Mouse (Mus musculus) forebrain, embryonic 11.5 days (tissue): ENCODE results near the gene 1700125H20Rik. TPM values are rescaled to one million over a fixed set of nuclear protein-coding genes. Genes with fewer than 3 reads are reported as not detected.
"Not testable (repeated sequence)": the region's sequence is repeated elsewhere in the genome, so short reads cannot be mapped to it uniquely, and the experiment has no call there.

Source experiments
- ATAC-seq: fragments of 200-750 bp; cut with Nextera tagmentation; replicated peaks from 2 replicates; pipeline ENCODE4 v1.8.0; 2017; ENCODE audit warnings: moderate TSS enrichment; ENCODE audit not compliant: low FRiP score
- DNase-seq: peaks from one replicate; pipeline ENCODE4 v3.0.0-alpha.2; 2017; ENCODE audit warnings: low spot score
- H3K27ac ChIP-seq: fragments of 300-500 bp; sonication (generic); 2 replicates; pipeline ENCODE4 v1.5.1; 2014; ENCODE audit warnings: low read depth, low read length
- H3K27me3 ChIP-seq: fragments of 300-500 bp; sonication (generic); 2 replicates; pipeline ENCODE4 v1.6.1; 2014; ENCODE audit warnings: mild to moderate bottlenecking, low read length, mixed read lengths; ENCODE audit not compliant: control insufficient read depth, insufficient read depth
- H3K36me3 ChIP-seq: fragments of 300-500 bp; sonication (generic); 2 replicates; pipeline ENCODE4 v1.6.1; 2014; ENCODE audit warnings: mild to moderate bottlenecking, low read length, moderate library complexity, mixed read lengths; ENCODE audit not compliant: control insufficient read depth, insufficient read depth
- H3K4me1 ChIP-seq: fragments of 300-500 bp; sonication (generic); replicated peaks from 2 replicates; pipeline ENCODE4 v1.6.1; 2014; ENCODE audit warnings: low read length, mixed read lengths; ENCODE audit not compliant: control insufficient read depth, insufficient read depth
- H3K4me2 ChIP-seq: fragments of 300-500 bp; sonication (generic); 2 replicates; pipeline ENCODE4 v1.6.1; 2014; ENCODE audit warnings: low read depth, mild to moderate bottlenecking, low read length, moderate library complexity, mixed read lengths; ENCODE audit not compliant: severe bottlenecking
- H3K4me3 ChIP-seq: fragments of 300-500 bp; sonication (generic); 2 replicates; pipeline ENCODE4 v1.5.1; 2014; ENCODE audit warnings: low read depth, low read length
- H3K9ac ChIP-seq: fragments of 300-500 bp; sonication (generic); 2 replicates; pipeline ENCODE4 v1.6.1; 2014; ENCODE audit warnings: low read length
- H3K9me3 ChIP-seq: fragments of 300-500 bp; sonication (generic); 2 replicates; pipeline ENCODE4 v1.6.1; 2016; ENCODE audit warnings: low read length, mixed read lengths; ENCODE audit not compliant: control insufficient read depth
- WGBS: fragments of 180-500 bp; shearing (Covaris S2); extraction: QIAGEN DNeasy Blood & Tissue Kit; methylation state at CpG from one replicate; pipeline ENCODE4 v1.1.7; 2014; 5-methylcytosine and 5-hydroxymethylcytosine counted together
- polyA plus RNA-seq: library from polyadenylated mRNA; unstranded; fragments of >200 nt; fragmentation: Nextera tagmentation; extraction: Ambion mirVana; gene quantifications from 2 replicates; pipeline ENCODE4 v1.2.1, GENCODE M21; 2014

Gene 1700125H20Rik
- polyA plus RNA-seq, 1 experiment from 2014 or later: not detected

- H3K9ac ChIP-seq: peak within 1 kb of the TSS; percentile 82
- H3K36me3 ChIP-seq: no peaks in the 10 kb centered on the region
- DNase-seq (peak; percentile 99), ATAC-seq (peak; percentile 97)
- H3K9me3 ChIP-seq: no peaks in the 10 kb centered on the region
- WGBS: under 1% methylated on average over 72 of the region's 94 CpGs
- peak within 1 kb of the TSS; percentile 58 for H3K27ac ChIP-seq
- H3K4me2 ChIP-seq: peak within 1 kb of the TSS; percentile 74
- peak within 1 kb of the TSS; percentile 87 for H3K4me3 ChIP-seq
- no peaks in the 10 kb centered on the region for H3K4me1 ChIP-seq
- H3K27me3 ChIP-seq: no peaks in the 10 kb centered on the region
Measured at GRCm38 (mm10) chr11:85139581-85140540, 30.3 kb upstream of the 1700125H20Rik start, which contains the start of gene Usp32. Usp32 (minus strand) TSS chr11:85140161.

GRCm38 (mm10) chr11:85152256-85152930 lies 17.8 kb upstream of the 1700125H20Rik start:
- Histone ChIP-seq H3K27me3 (no peaks in the 10 kb centered on the region), H3K27ac (no peak overlapping the region), H3K36me3 (no peaks in the 10 kb centered on the region), H3K4me1 (no peaks in the 10 kb centered on the region), H3K4me2 (no peak overlapping the region), H3K4me3 (no peak overlapping the region), H3K9me3 (no peaks in the 10 kb centered on the region), H3K9ac (no peak overlapping the region)
- DNase-seq: no peak
- no peak for ATAC-seq
- WGBS: 90% methylated on average over 2 of the region's 2 CpGs

GRCm38 (mm10) chr11:85157301-85157700 lies 12.9 kb upstream of the 1700125H20Rik start:
- H3K9ac ChIP-seq: no peak overlapping the region
- H3K27ac ChIP-seq: no peak overlapping the region
- 68% methylated on average over 2 of the region's 2 CpGs for WGBS
- no peaks in the 10 kb centered on the region for H3K4me1 ChIP-seq
- H3K9me3 ChIP-seq: no peaks in the 10 kb centered on the region
- H3K4me2 ChIP-seq: no peak overlapping the region
- H3K4me3 ChIP-seq: no peak overlapping the region
- H3K36me3 ChIP-seq: no peaks in the 10 kb centered on the region
- ATAC-seq (no peak), DNase-seq (no peak)
- H3K27me3 ChIP-seq: no peaks in the 10 kb centered on the region

- not testable (repeated sequence) for H3K36me3 ChIP-seq, H3K4me1 ChIP-seq, H3K4me3 ChIP-seq, DNase-seq, H3K9ac ChIP-seq, ATAC-seq, H3K27ac ChIP-seq, H3K9me3 ChIP-seq, H3K27me3 ChIP-seq, H3K4me2 ChIP-seq
- WGBS: 86% methylated on average over 1 of the region's 1 CpGs
Measured at GRCm38 (mm10) chr11:85163014-85163413, 7.2 kb upstream of the 1700125H20Rik start.

GRCm38 (mm10) chr11:85164371-85164770 lies 5.8 kb upstream of the 1700125H20Rik start:
- Histone ChIP-seq H3K4me1 (no peaks in the 10 kb centered on the region), H3K9ac (no peak overlapping the region), H3K4me2 (no peak overlapping the region), H3K27ac (no peak overlapping the region), H3K4me3 (no peak overlapping the region), H3K9me3 (no peaks in the 10 kb centered on the region), H3K36me3 (no peaks in the 10 kb centered on the region), H3K27me3 (no peaks in the 10 kb centered on the region)
- ATAC-seq: no peak
- DNase-seq: no peak

GRCm38 (mm10) chr11:85167503-85167902 lies 2.7 kb upstream of the 1700125H20Rik start:
- Histone ChIP-seq H3K27me3 (no peaks in the 10 kb centered on the region; the same call in 1 of the 2 replicates), H3K9me3 (no peaks in the 10 kb centered on the region), H3K4me2 (no peak overlapping the region), H3K4me3 (no peak overlapping the region), H3K27ac (no peak overlapping the region), H3K36me3 (no peaks in the 10 kb centered on the region), H3K4me1 (0 out of 2 replicates have a peak, but pooled peaks cover 3% of the 10 kb centered on the region), H3K9ac (no peak overlapping the region)
- ATAC-seq (no peak), DNase-seq (no peak)
- 83% methylated on average over 1 of the region's 1 CpGs for WGBS

- no peak for DNase-seq
- Histone ChIP-seq H3K4me2 (no peak overlapping the region; the same call in 1 of the 2 replicates), H3K4me3 (no peak overlapping the region), H3K9ac (no peak overlapping the region), H3K36me3 (no peaks in the 10 kb centered on the region), H3K27ac (no peak overlapping the region), H3K9me3 (no peaks in the 10 kb centered on the region), H3K27me3 (no peaks in the 10 kb centered on the region; the same call in 1 of the 2 replicates), H3K4me1 (0 out of 2 replicates have a peak, but pooled peaks cover 3% of the 10 kb centered on the region)
- WGBS: 51% methylated on average over 2 of the region's 2 CpGs
- no peak for ATAC-seq
Measured at GRCm38 (mm10) chr11:85170833-85171232, 629 bp downstream of the 1700125H20Rik start.

GRCm38 (mm10) chr11:85175941-85176340 lies 5.7 kb downstream of the 1700125H20Rik start:
- Histone ChIP-seq H3K4me1 (no peaks in the 10 kb centered on the region), H3K27ac (no peak overlapping the region), H3K27me3 (no peaks in the 10 kb centered on the region; the same call in 1 of the 2 replicates), H3K9ac (no peak overlapping the region), H3K4me2 (no peak overlapping the region), H3K9me3 (no peaks in the 10 kb centered on the region), H3K4me3 (no peak overlapping the region), H3K36me3 (no peaks in the 10 kb centered on the region)
- WGBS: 91% methylated on average over 3 of the region's 3 CpGs
- DNase-seq (no peak), ATAC-seq (no peak)
